Mouse (Mus musculus) right cerebral cortex, postnatal 10 days (tissue): ENCODE measurements around the gene Nipsnap3b.
A peak's percentile ranks its signal among the peaks of the same experiment; 100 is the strongest.

Experiments
- DNase-seq, 2 experiments: peaks; one replicate each; pipeline ENCODE4 v3.0.0; 2021; ENCODE audit warnings: low spot score in 2 of 2

The Nipsnap3b gene

GRCm38 (mm10) chr4:53011732-53012361 is at the start of gene Nipsnap3b:
TSS of gene Nipsnap3b (plus strand) at chr4:53011880.
- DNase-seq = peak; percentile 98

GRCm38 (mm10) chr4:52964247-52964646 is 47.4 kb upstream of the Nipsnap3b start, which contains the start of gene Olfr270:
TSS of gene Olfr270 (plus strand) at chr4:52964547.
- DNase-seq = no peak

GRCm38 (mm10) chr4:52985216-52985615 is 26.5 kb upstream of the Nipsnap3b start:
- DNase-seq = peak; percentile 34

GRCm38 (mm10) chr4:52986266-52986665 is 25.4 kb upstream of the Nipsnap3b start:
- peak in 1 of 2 experiments; percentile 21 for DNase-seq

- DNase-seq = no peak
Observed at GRCm38 (mm10) chr4:52989248-52989647, 22.4 kb upstream of the Nipsnap3b start, which contains the start of gene Nipsnap3a. TSS of gene Nipsnap3a (plus strand) at chr4:52989272.

- peak in 1 of 2 experiments; percentile 28 for DNase-seq
Observed at GRCm38 (mm10) chr4:52999449-52999848, 12.2 kb upstream of the Nipsnap3b start.

- no peak for DNase-seq
Observed at GRCm38 (mm10) chr4:53000154-53000553, 11.5 kb upstream of the Nipsnap3b start.

GRCm38 (mm10) chr4:53009183-53009582 is 2.5 kb upstream of the Nipsnap3b start:
- DNase-seq = no peak

- DNase-seq = no peak
Observed at GRCm38 (mm10) chr4:53009871-53010270, 1.8 kb upstream of the Nipsnap3b start.

GRCm38 (mm10) chr4:53014421-53014820 is 2.7 kb downstream of the Nipsnap3b start:
- DNase-seq = no peak

- DNase-seq = no peak
Observed at GRCm38 (mm10) chr4:53015024-53015423, 3.3 kb downstream of the Nipsnap3b start.

GRCm38 (mm10) chr4:53018392-53018791 is 6.7 kb downstream of the Nipsnap3b start:
- no peak for DNase-seq

- DNase-seq = no peak
Observed at GRCm38 (mm10) chr4:53023189-53023925, 11.7 kb downstream of the Nipsnap3b start.

- DNase-seq = no peak
Observed at GRCm38 (mm10) chr4:53024397-53024796, 12.7 kb downstream of the Nipsnap3b start.

GRCm38 (mm10) chr4:53027811-53028210 is 16.1 kb downstream of the Nipsnap3b start:
- DNase-seq = no peak

GRCm38 (mm10) chr4:53030326-53030948 is 18.8 kb downstream of the Nipsnap3b start:
- peak in 1 of 2 experiments; percentile 49 for DNase-seq

- DNase-seq = peak in 1 of 2 experiments; percentile 42
Observed at GRCm38 (mm10) chr4:53043819-53044218, 32.1 kb downstream of the Nipsnap3b start.

GRCm38 (mm10) chr4:53045807-53046206 is 34.1 kb downstream of the Nipsnap3b start:
- DNase-seq = no peak

GRCm38 (mm10) chr4:53046238-53047022 is 34.8 kb downstream of the Nipsnap3b start:
- DNase-seq = no peak

GRCm38 (mm10) chr4:53062301-53063008 is 50.8 kb downstream of the Nipsnap3b start:
- DNase-seq = no peak
